Mouse (Mus musculus): ENCODE data around the gene Car5b. TPM values are rescaled to one million over a fixed set of nuclear protein-coding genes. Genes with fewer than 3 reads are reported as not detected.

Car5b gene
- polyA plus RNA-seq, 1 experiment from 2014 or later = 0.12 TPM

- 10% methylated on average over 28 of the region's 29 CpGs for WGBS
Measured at GRCm38 (mm10) chrX:163958467-163958875, 69.3 kb downstream of the Car5b start, which contains the start of gene Zrsr2. Gene Zrsr2, minus strand, starts transcription at chrX:163958661.

GRCm38 (mm10) chrX:163957803-163958466 lies 69.9 kb downstream of the Car5b start:
- H3K4me1 ChIP-seq = peaks cover 11% of the 10 kb centered on the region
- no peaks in the 10 kb centered on the region for H3K9me3 ChIP-seq
- peak overlapping the region; percentile 73 for H3K4me3 ChIP-seq
- H3K4me2 ChIP-seq = peak overlapping the region; percentile 72
- no peaks in the 10 kb centered on the region for H3K27me3 ChIP-seq (replicated peaks)
- WGBS = 15% methylated on average over 47 of the region's 67 CpGs
- ATAC-seq (ENCODE audit: extremely low read depth, insufficient number of reproducible peaks, low FRiP score, low TSS enrichment) = peak; percentile 87
- peak overlapping the region; percentile 88 for H3K9ac ChIP-seq
- peaks cover 29% of the 10 kb centered on the region for H3K36me3 ChIP-seq
- peak overlapping the region; percentile 98 for H3K27ac ChIP-seq (replicated peaks)

More at GRCm38 (mm10) chrX:163958467-163958875, 69.3 kb downstream of the Car5b start, which contains the start of gene Zrsr2:
- H3K36me3 ChIP-seq = peaks cover 24% of the 10 kb centered on the region
- H3K4me2 ChIP-seq = peak within 1 kb of the TSS; percentile 72
- no peaks in the 10 kb centered on the region for H3K9me3 ChIP-seq
- H3K9ac ChIP-seq = peak within 1 kb of the TSS; percentile 88
- peaks cover 11% of the 10 kb centered on the region for H3K4me1 ChIP-seq
- H3K4me3 ChIP-seq = peak within 1 kb of the TSS; percentile 73
- peak; percentile 86 for ATAC-seq (ENCODE audit: extremely low read depth, insufficient number of reproducible peaks, low FRiP score, low TSS enrichment)
- no peaks in the 10 kb centered on the region for H3K27me3 ChIP-seq (replicated peaks)
- H3K27ac ChIP-seq (replicated peaks) = peak within 1 kb of the TSS; percentile 98

- Histone ChIP-seq H3K4me3 (peak overlapping the region; percentile 73), H3K27ac (replicated peaks) (peak overlapping the region; percentile 98), H3K9ac (peak overlapping the region; percentile 88), H3K36me3 (peaks cover 33% of the 10 kb centered on the region), H3K9me3 (no peaks in the 10 kb centered on the region), H3K4me1 (peaks cover 11% of the 10 kb centered on the region), H3K4me2 (peak overlapping the region; percentile 72), H3K27me3 (replicated peaks) (no peaks in the 10 kb centered on the region)
- 27% methylated on average over 12 of the region's 12 CpGs for WGBS
- ATAC-seq (ENCODE audit: extremely low read depth, insufficient number of reproducible peaks, low FRiP score, low TSS enrichment) = no peak
Measured at GRCm38 (mm10) chrX:163957381-163957780, 70.4 kb downstream of the Car5b start.

- Histone ChIP-seq H3K27me3 (replicated peaks) (no peaks in the 10 kb centered on the region), H3K4me2 (no peak overlapping the region), H3K9me3 (no peaks in the 10 kb centered on the region), H3K27ac (replicated peaks) (no peak overlapping the region), H3K4me1 (0 out of 2 replicates have a peak, but pooled peaks cover under 1% of the 10 kb centered on the region), H3K4me3 (no peak overlapping the region), H3K9ac (no peak overlapping the region), H3K36me3 (peaks cover 77% of the 10 kb centered on the region)
- 57% methylated on average over 1 of the region's 1 CpGs for WGBS
- ATAC-seq (ENCODE audit: extremely low read depth, insufficient number of reproducible peaks, low FRiP score, low TSS enrichment) = no peak
Measured at GRCm38 (mm10) chrX:163951618-163952017, 76.2 kb downstream of the Car5b start.

GRCm38 (mm10) chrX:163944381-163944780 lies 83.4 kb downstream of the Car5b start:
- no peak overlapping the region for H3K9ac ChIP-seq
- H3K4me3 ChIP-seq = no peak overlapping the region
- no peaks in the 10 kb centered on the region for H3K9me3 ChIP-seq
- no peaks in the 10 kb centered on the region for H3K27me3 ChIP-seq (replicated peaks)
- no peak overlapping the region for H3K4me2 ChIP-seq
- WGBS = 90% methylated on average over 3 of the region's 3 CpGs
- ATAC-seq (ENCODE audit: extremely low read depth, insufficient number of reproducible peaks, low FRiP score, low TSS enrichment) = no peak
- H3K36me3 ChIP-seq = peaks cover 79% of the 10 kb centered on the region
- no peaks in the 10 kb centered on the region for H3K4me1 ChIP-seq
- H3K27ac ChIP-seq (replicated peaks) = no peak overlapping the region

- Histone ChIP-seq H3K36me3 (peaks cover 61% of the 10 kb centered on the region), H3K4me3 (no peak overlapping the region)
- WGBS = 81% methylated on average over 6 of the region's 6 CpGs
Measured at GRCm38 (mm10) chrX:163938587-163938986, 89.2 kb downstream of the Car5b start.

GRCm38 (mm10) chrX:163934731-163935130 lies 93.1 kb downstream of the Car5b start:
- H3K27me3 ChIP-seq (replicated peaks) = no peaks in the 10 kb centered on the region
- ATAC-seq (ENCODE audit: extremely low read depth, insufficient number of reproducible peaks, low FRiP score, low TSS enrichment) = no peak
- H3K4me2 ChIP-seq = no peak overlapping the region
- 74% methylated on average over 8 of the region's 8 CpGs for WGBS
- no peaks in the 10 kb centered on the region for H3K9me3 ChIP-seq
- no peak overlapping the region for H3K27ac ChIP-seq (replicated peaks)
- H3K4me1 ChIP-seq = no peaks in the 10 kb centered on the region
- no peak overlapping the region for H3K9ac ChIP-seq
- no peak overlapping the region for H3K4me3 ChIP-seq
- H3K36me3 ChIP-seq = peaks cover 30% of the 10 kb centered on the region

More at GRCm38 (mm10) chrX:163938587-163938986, 89.2 kb downstream of the Car5b start:
- Histone ChIP-seq H3K9me3 (no peaks in the 10 kb centered on the region), H3K4me1 (no peaks in the 10 kb centered on the region), H3K4me2 (no peak overlapping the region), H3K27ac (replicated peaks) (no peak overlapping the region), H3K9ac (no peak overlapping the region), H3K27me3 (replicated peaks) (no peaks in the 10 kb centered on the region)
- no peak for ATAC-seq (ENCODE audit: extremely low read depth, insufficient number of reproducible peaks, low FRiP score, low TSS enrichment)

GRCm38 (mm10) chrX:163929550-163929949 lies 98.2 kb downstream of the Car5b start:
- Histone ChIP-seq H3K36me3 (no peaks in the 10 kb centered on the region), H3K9me3 (no peaks in the 10 kb centered on the region), H3K4me2 (no peak overlapping the region), H3K4me1 (no peaks in the 10 kb centered on the region), H3K9ac (no peak overlapping the region), H3K27ac (replicated peaks) (no peak overlapping the region), H3K4me3 (no peak overlapping the region), H3K27me3 (replicated peaks) (no peaks in the 10 kb centered on the region)
- ATAC-seq (ENCODE audit: extremely low read depth, insufficient number of reproducible peaks, low FRiP score, low TSS enrichment) = no peak

Other genes with a start within 250 kb of the Car5b start
- gene Ap1s2, start 119.0 kb downstream of the Car5b start, polyA plus RNA-seq (2015; fragmentation: Nextera tagmentation; extraction: Ambion mirVana) = 17.7 and 22.0 TPM in 2 replicates
- 31.3 and 32.6 TPM in 2 replicates for gene Zrsr2, start 69.3 kb downstream of the Car5b start, polyA plus RNA-seq (2015; fragmentation: Nextera tagmentation; extraction: Ambion mirVana)
- 18.8 and 23.0 TPM in 2 replicates for gene Siah1b, start 48.5 kb upstream of the Car5b start, polyA plus RNA-seq (2015; fragmentation: Nextera tagmentation; extraction: Ambion mirVana)
- gene Cltrn, start 60.8 kb upstream of the Car5b start, polyA plus RNA-seq (2015; fragmentation: Nextera tagmentation; extraction: Ambion mirVana) = 0.28 and 0.53 TPM in 2 replicates
- 0.28 and 0.88 TPM in 2 replicates for gene Ace2, start 111.3 kb upstream of the Car5b start, polyA plus RNA-seq (2015; fragmentation: Nextera tagmentation; extraction: Ambion mirVana)
- 5.8 and 5.9 TPM in 2 replicates for gene Bmx, start 230.2 kb upstream of the Car5b start, polyA plus RNA-seq (2015; fragmentation: Nextera tagmentation; extraction: Ambion mirVana)
- gene Pir, start 241.4 kb upstream of the Car5b start, polyA plus RNA-seq (2015; fragmentation: Nextera tagmentation; extraction: Ambion mirVana) = 8.1 and 10.0 TPM in 2 replicates